Mouse (Mus musculus) E14TG2a.4 (cell line): Measurements from ENCODE around the gene Gm20388.
A peak's percentile ranks its signal among the peaks of the same experiment; 100 is the strongest.

Experiments
- CTCF ChIP-seq: conservative IDR thresholded peaks from 2 replicates; pipeline ENCODE4 v1.5.1; 2014; ENCODE audit warnings: low read length
- NANOG ChIP-seq: IDR thresholded peaks from 2 replicates; pipeline ENCODE4 v1.6.1; 2014; ENCODE audit warnings: borderline replicate concordance, low read length, mixed read lengths
- POU5F1 ChIP-seq: IDR thresholded peaks from 2 replicates; pipeline ENCODE4 v1.6.1; 2014; ENCODE audit warnings: low read length, borderline replicate concordance

DNA sequence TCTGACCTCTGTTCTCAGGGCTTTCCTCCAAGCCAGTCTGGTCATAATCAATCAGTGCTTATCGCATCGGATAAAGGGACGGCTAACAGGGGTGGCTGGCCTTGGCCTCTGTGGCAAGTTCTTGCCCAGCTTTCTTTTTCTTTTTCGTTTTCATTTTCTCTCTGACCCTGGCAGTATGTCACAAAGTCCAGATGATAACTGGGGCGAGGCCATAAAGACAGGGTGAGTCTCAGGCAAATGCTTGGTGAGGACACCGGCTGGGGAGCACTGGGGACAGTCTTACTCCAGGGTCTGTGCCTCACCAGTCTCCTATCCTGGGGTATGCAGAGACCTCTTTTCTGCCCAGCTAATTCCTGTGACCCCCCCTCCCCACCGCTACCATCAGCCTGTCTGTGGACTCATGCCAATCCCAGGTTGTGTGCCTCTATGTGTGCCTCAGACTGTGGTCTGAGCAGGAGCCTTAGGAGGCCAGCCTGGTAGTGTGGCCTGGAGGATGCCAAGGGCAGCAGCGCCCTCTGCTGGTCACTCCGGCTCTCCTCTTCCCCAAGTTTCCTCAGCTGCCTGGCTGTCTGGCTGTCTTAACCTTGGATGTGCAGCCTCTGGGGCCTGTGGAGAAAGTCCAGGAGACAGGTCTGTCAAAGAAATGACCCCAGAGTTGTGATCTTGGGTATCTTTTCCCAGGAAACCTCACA, 885.4 kb downstream of the Gm20388 start:
- TF ChIP-seq CTCF (peak; percentile 78), NANOG (no peak), POU5F1 (no peak)
